Mouse (Mus musculus) liver, embryonic 11.5 days (tissue): ENCODE measurements around the gene 2200002D01Rik. TPM values are rescaled to one million over a fixed set of nuclear protein-coding genes. Genes with fewer than 3 reads are reported as not detected.

Experiments used
- ATAC-seq: fragments of 200-750 bp; cut with Nextera tagmentation; replicated peaks from 2 replicates; pipeline ENCODE4 v1.8.0; 2017; ENCODE audit warnings: moderate number of reproducible peaks, mild to moderate bottlenecking, moderate TSS enrichment, moderate library complexity; ENCODE audit not compliant: low FRiP score
- DNase-seq: peaks from one replicate; pipeline ENCODE4 v3.0.0-alpha.2; 2017; ENCODE audit warnings: low spot score
- H3K27ac ChIP-seq: fragments of 300-500 bp; sonication (generic); 2 replicates; pipeline ENCODE4 v1.5.1; 2014; ENCODE audit warnings: mild to moderate bottlenecking, low read depth, low read length, control low read depth
- H3K27me3 ChIP-seq: fragments of 300-500 bp; sonication (generic); replicated peaks from 2 replicates; pipeline ENCODE4 v1.6.1; 2014; ENCODE audit warnings: low read length, mixed read lengths; ENCODE audit not compliant: control insufficient read depth, insufficient read depth
- H3K36me3 ChIP-seq: fragments of 300-500 bp; sonication (generic); 2 replicates; pipeline ENCODE4 v1.6.1; 2014; ENCODE audit warnings: mild to moderate bottlenecking, low read length, moderate library complexity, mixed read lengths; ENCODE audit not compliant: control insufficient read depth, insufficient read depth
- H3K4me1 ChIP-seq: fragments of 300-500 bp; sonication (generic); replicated peaks from 2 replicates; pipeline ENCODE4 v1.6.1; 2014; ENCODE audit warnings: low read length, mixed read lengths; ENCODE audit not compliant: control insufficient read depth, insufficient read depth
- H3K4me2 ChIP-seq: fragments of 300-500 bp; sonication (generic); 2 replicates; pipeline ENCODE4 v1.6.1; 2014; ENCODE audit warnings: mild to moderate bottlenecking, control low read depth, moderate library complexity
- H3K4me3 ChIP-seq: fragments of 300-500 bp; sonication (generic); 2 replicates; pipeline ENCODE4 v1.5.1; 2014; ENCODE audit warnings: low read depth, low read length, control low read depth
- H3K9ac ChIP-seq: fragments of 300-500 bp; sonication (generic); 2 replicates; pipeline ENCODE4 v1.6.1; 2014; ENCODE audit warnings: low read depth, low read length, control low read depth
- H3K9me3 ChIP-seq: fragments of 300-500 bp; sonication (generic); 2 replicates; pipeline ENCODE4 v1.6.1; 2016; ENCODE audit warnings: low read length, inconsistent platforms, mixed read lengths; ENCODE audit not compliant: control insufficient read depth
- WGBS: fragments of 180-500 bp; shearing (Covaris S2); extraction: QIAGEN DNeasy Blood & Tissue Kit; methylation state at CpG from one replicate; pipeline ENCODE4 v1.1.7; 2014; 5-methylcytosine and 5-hydroxymethylcytosine counted together
- polyA plus RNA-seq: library from polyadenylated mRNA; unstranded; fragments of >200 nt; fragmentation: Nextera tagmentation; extraction: Ambion mirVana; gene quantifications from 2 replicates; pipeline ENCODE4 v1.2.1, GENCODE M21; 2014

Gene 2200002D01Rik
- polyA plus RNA-seq, 1 experiment from 2014 or later: 4.4 TPM

DNA sequence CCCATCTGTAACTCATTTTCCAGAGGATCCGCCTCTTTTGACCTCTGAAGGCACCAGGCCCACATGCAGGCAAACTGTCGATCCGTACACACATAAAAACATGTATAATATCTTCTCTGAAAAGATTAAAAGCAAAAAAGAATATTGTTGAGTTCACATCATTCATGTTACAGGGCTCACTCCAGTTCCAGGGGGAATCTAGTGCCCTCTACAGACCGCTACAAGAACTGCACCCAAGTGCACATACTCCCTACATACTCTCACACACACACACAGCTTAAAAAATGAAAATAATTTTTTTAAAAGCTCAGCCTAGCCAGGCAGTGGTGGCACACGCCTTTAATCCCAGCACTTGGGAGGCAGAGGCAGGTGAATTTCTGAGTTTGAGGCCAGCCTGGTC, 13.6 kb downstream of the 2200002D01Rik start:
- peaks cover 10% of the 10 kb centered on the region for H3K4me1 ChIP-seq
- WGBS: 80% methylated on average over 5 of the region's 5 CpGs
- H3K4me3 ChIP-seq: no peak overlapping the region
- H3K27me3 ChIP-seq: peaks cover 20% of the 10 kb centered on the region
- ATAC-seq: no peak
- H3K9me3 ChIP-seq: no peaks in the 10 kb centered on the region
- H3K4me2 ChIP-seq: no peak overlapping the region
- no peak overlapping the region for H3K27ac ChIP-seq
- no peak overlapping the region for H3K9ac ChIP-seq
- no peak for DNase-seq
- H3K36me3 ChIP-seq: no peaks in the 10 kb centered on the region

GRCm38 (mm10) chr7:29233745-29234144, 14.5 kb downstream of the 2200002D01Rik start:
- Histone ChIP-seq H3K27me3 (peaks cover 20% of the 10 kb centered on the region), H3K4me3 (no peak overlapping the region), H3K27ac (no peak overlapping the region), H3K4me2 (no peak overlapping the region), H3K4me1 (peaks cover 3% of the 10 kb centered on the region), H3K9ac (no peak overlapping the region), H3K9me3 (no peaks in the 10 kb centered on the region), H3K36me3 (no peaks in the 10 kb centered on the region)
- no peak for DNase-seq
- 48% methylated on average over 6 of the region's 6 CpGs for WGBS
- ATAC-seq: no peak

GRCm38 (mm10) chr7:29232247-29233013, 15.8 kb downstream of the 2200002D01Rik start, which contains the start of gene Kcnk6:
Gene Kcnk6 (minus strand): TSS chr7:29232515.
- Histone ChIP-seq H3K27me3 (peaks cover 20% of the 10 kb centered on the region), H3K36me3 (no peaks in the 10 kb centered on the region), H3K27ac (peak within 1 kb of the TSS; percentile 43; the same call in 1 of the 2 replicates), H3K4me3 (peak within 1 kb of the TSS; percentile 63), H3K4me1 (peaks cover 3% of the 10 kb centered on the region), H3K9ac (peak within 1 kb of the TSS; percentile 64), H3K9me3 (no peaks in the 10 kb centered on the region), H3K4me2 (peak within 1 kb of the TSS; percentile 93)
- ATAC-seq (peak; percentile 22; the same call in 1 of the 2 replicates), DNase-seq (no peak)
- WGBS: 1% methylated on average over 62 of the region's 62 CpGs

DNA sequence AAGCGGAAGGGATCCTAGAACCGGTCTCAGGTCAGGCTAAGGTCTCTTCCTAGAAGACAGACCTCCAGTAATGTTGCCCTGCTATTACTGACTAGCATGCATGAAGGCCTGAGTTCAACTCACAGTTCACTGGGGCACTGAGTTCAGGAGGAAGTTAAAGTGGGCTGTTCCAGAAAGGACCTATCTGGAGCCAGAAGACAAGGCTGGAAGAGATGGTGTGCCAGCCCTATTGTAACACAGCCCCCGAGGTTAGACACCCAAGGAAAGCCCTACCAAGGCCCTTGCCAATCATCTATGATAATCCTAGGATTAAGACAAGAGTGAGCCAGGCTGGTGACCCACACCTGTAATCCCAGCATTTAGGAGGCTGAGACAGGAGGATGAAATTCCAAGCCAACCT, 16.7 kb downstream of the 2200002D01Rik start:
- WGBS: 33% methylated on average over 3 of the region's 3 CpGs
- H3K27me3 ChIP-seq: peaks cover 20% of the 10 kb centered on the region
- H3K4me3 ChIP-seq: peak overlapping the region; percentile 63
- ATAC-seq (no peak), DNase-seq (no peak)
- 0 out of 2 replicates have a peak overlapping the region, but pooled peaks have one; percentile 43 for H3K27ac ChIP-seq
- H3K9me3 ChIP-seq: no peaks in the 10 kb centered on the region
- 0 out of 2 replicates have a peak overlapping the region, but pooled peaks have one; percentile 20 for H3K9ac ChIP-seq
- peaks cover 3% of the 10 kb centered on the region for H3K4me1 ChIP-seq
- H3K36me3 ChIP-seq: no peaks in the 10 kb centered on the region
- peak overlapping the region; percentile 93 for H3K4me2 ChIP-seq

DNA sequence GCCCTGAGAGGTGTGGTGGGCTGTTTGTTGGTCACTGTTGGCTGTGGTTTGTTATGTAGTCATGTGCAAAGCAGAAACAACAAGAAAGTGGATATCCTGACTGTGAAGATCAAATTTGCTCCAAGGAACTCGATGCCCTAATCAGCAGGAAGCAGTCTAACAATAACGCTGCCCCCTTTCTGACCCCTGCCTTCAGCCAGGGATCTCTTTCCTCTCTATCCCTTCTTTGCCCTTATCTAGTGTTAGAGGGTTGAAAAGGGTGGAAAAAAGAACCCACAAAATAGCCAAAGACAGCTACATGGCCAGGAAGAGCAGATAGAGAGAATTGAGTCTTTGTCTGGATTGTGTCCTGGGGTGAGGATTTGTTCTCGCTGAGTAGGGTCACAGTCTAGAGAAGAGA, 17.7 kb downstream of the 2200002D01Rik start:
- no peak overlapping the region for H3K27ac ChIP-seq
- peaks cover 3% of the 10 kb centered on the region for H3K4me1 ChIP-seq
- no peaks in the 10 kb centered on the region for H3K9me3 ChIP-seq
- no peaks in the 10 kb centered on the region for H3K36me3 ChIP-seq
- H3K4me3 ChIP-seq: no peak overlapping the region
- H3K27me3 ChIP-seq: peaks cover 20% of the 10 kb centered on the region
- no peak overlapping the region for H3K4me2 ChIP-seq
- H3K9ac ChIP-seq: no peak overlapping the region
- no peak for DNase-seq
- 19% methylated on average over 3 of the region's 3 CpGs for WGBS
- no peak for ATAC-seq

DNA sequence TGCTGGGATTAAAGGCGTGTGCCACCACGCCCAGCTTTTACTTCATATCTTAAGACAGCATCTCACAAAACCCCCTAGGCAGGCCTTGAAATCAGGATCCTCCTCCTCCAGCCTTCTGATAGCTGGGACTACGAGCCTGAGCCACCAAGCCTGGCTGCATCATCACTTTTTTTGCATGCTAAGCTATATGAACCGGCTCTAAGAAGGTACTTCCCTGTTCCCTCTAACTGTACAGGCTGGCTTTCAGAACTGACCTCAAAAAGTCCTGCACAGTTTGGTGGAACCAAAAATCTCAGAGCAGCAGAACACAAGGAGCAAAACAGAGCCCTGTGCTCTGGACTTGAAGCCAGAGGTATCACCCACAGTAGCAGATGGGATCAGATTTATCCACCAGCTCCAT, 20.1 kb downstream of the 2200002D01Rik start:
- no peak overlapping the region for H3K4me2 ChIP-seq
- H3K36me3 ChIP-seq: no peaks in the 10 kb centered on the region
- H3K4me1 ChIP-seq: peaks cover 7% of the 10 kb centered on the region; the same call in 1 of the 2 replicates
- peaks cover 20% of the 10 kb centered on the region for H3K27me3 ChIP-seq
- ATAC-seq (no peak), DNase-seq (no peak)
- H3K4me3 ChIP-seq: no peak overlapping the region
- no peak overlapping the region for H3K27ac ChIP-seq
- no peak overlapping the region for H3K9ac ChIP-seq
- 51% methylated on average over 4 of the region's 4 CpGs for WGBS
- H3K9me3 ChIP-seq: no peaks in the 10 kb centered on the region

GRCm38 (mm10) chr7:29225520-29225919, 22.7 kb downstream of the 2200002D01Rik start:
- H3K27ac ChIP-seq: no peak overlapping the region
- no peaks in the 10 kb centered on the region; the same call in 1 of the 2 replicates for H3K36me3 ChIP-seq
- 78% methylated on average over 13 of the region's 13 CpGs for WGBS
- DNase-seq (no peak), ATAC-seq (no peak)
- peaks cover 3% of the 10 kb centered on the region; the same call in 1 of the 2 replicates for H3K4me1 ChIP-seq
- H3K9ac ChIP-seq: no peak overlapping the region
- no peak overlapping the region for H3K4me2 ChIP-seq
- H3K9me3 ChIP-seq: no peaks in the 10 kb centered on the region
- H3K4me3 ChIP-seq: no peak overlapping the region
- no peaks in the 10 kb centered on the region for H3K27me3 ChIP-seq

- Histone ChIP-seq H3K27ac (no peak overlapping the region), H3K9me3 (peaks cover 2% of the 10 kb centered on the region; the same call in 1 of the 2 replicates), H3K36me3 (no peaks in the 10 kb centered on the region; the same call in 1 of the 2 replicates), H3K4me1 (peaks cover 3% of the 10 kb centered on the region; the same call in 1 of the 2 replicates), H3K27me3 (no peaks in the 10 kb centered on the region), H3K9ac (no peak overlapping the region), H3K4me3 (no peak overlapping the region), H3K4me2 (peak overlapping the region; percentile 39)
- WGBS: 39% methylated on average over 16 of the region's 16 CpGs
- DNase-seq (no peak), ATAC-seq (no peak)
Measured at GRCm38 (mm10) chr7:29224756-29225394, 23.4 kb downstream of the 2200002D01Rik start.
